Mouse (Mus musculus): ENCODE results near the gene Cdk19. TPM values are rescaled to one million over a fixed set of nuclear protein-coding genes. Genes with fewer than 3 reads are reported as not detected.

Gene Cdk19
- polyA plus RNA-seq, 1 experiment: 4.8 TPM

- Histone ChIP-seq H3K27me3 (replicated peaks) (no peaks in the 10 kb centered on the region), H3K36me3 (replicated peaks; ENCODE audit: low read length) (peaks cover 10% of the 10 kb centered on the region), H3K4me3 (replicated peaks) (peak overlapping the region; percentile 99), H3K4me1 (peaks cover 61% of the 10 kb centered on the region), H3K9me3 (no peaks in the 10 kb centered on the region)
- TF ChIP-seq FLI1 (IDR thresholded peaks at IDR 0.05; ENCODE audit: low read length) (no peak), GATA1 (IDR thresholded peaks at IDR 0.05; ENCODE audit: borderline replicate concordance, low read length) (peak; percentile 79; the same call in 2 of the 3 replicates)
Observed at GRCm38 (mm10) chr10:40348566-40349536, 9.5 kb downstream of the Cdk19 start.

GRCm38 (mm10) chr10:40349631-40350177, 10.3 kb downstream of the Cdk19 start:
- peaks cover 61% of the 10 kb centered on the region for H3K4me1 ChIP-seq
- TF ChIP-seq FLI1 (IDR thresholded peaks at IDR 0.05; ENCODE audit: low read length) (no peak), GATA1 (IDR thresholded peaks at IDR 0.05; ENCODE audit: borderline replicate concordance, low read length) (no peak)

GRCm38 (mm10) chr10:40350245-40350932, 11.0 kb downstream of the Cdk19 start:
- Histone ChIP-seq H3K4me3 (replicated peaks) (peak overlapping the region; percentile 99), H3K4me1 (peaks cover 61% of the 10 kb centered on the region), H3K36me3 (replicated peaks; ENCODE audit: low read length) (peaks cover 12% of the 10 kb centered on the region), H3K9me3 (no peaks in the 10 kb centered on the region), H3K27me3 (replicated peaks) (no peaks in the 10 kb centered on the region)
- TF ChIP-seq GATA1 (IDR thresholded peaks at IDR 0.05; ENCODE audit: borderline replicate concordance, low read length) (no peak), FLI1 (IDR thresholded peaks at IDR 0.05; ENCODE audit: low read length) (no peak)

More at GRCm38 (mm10) chr10:40349631-40350177, 10.3 kb downstream of the Cdk19 start:
- peaks cover 10% of the 10 kb centered on the region for H3K36me3 ChIP-seq (replicated peaks; ENCODE audit: low read length)
- no peaks in the 10 kb centered on the region for H3K27me3 ChIP-seq (replicated peaks)
- peak overlapping the region; percentile 99 for H3K4me3 ChIP-seq (replicated peaks)
- no peaks in the 10 kb centered on the region for H3K9me3 ChIP-seq

GRCm38 (mm10) chr10:40351156-40351555, 11.8 kb downstream of the Cdk19 start:
- Histone ChIP-seq H3K36me3 (replicated peaks; ENCODE audit: low read length) (peaks cover 12% of the 10 kb centered on the region), H3K4me3 (replicated peaks) (peak overlapping the region; percentile 99), H3K4me1 (peaks cover 59% of the 10 kb centered on the region), H3K27me3 (replicated peaks) (no peaks in the 10 kb centered on the region), H3K9me3 (no peaks in the 10 kb centered on the region)
- TF ChIP-seq GATA1 (IDR thresholded peaks at IDR 0.05; ENCODE audit: borderline replicate concordance, low read length) (no peak), FLI1 (IDR thresholded peaks at IDR 0.05; ENCODE audit: low read length) (no peak)

- Histone ChIP-seq H3K9me3 (no peaks in the 10 kb centered on the region), H3K36me3 (replicated peaks; ENCODE audit: low read length) (peaks cover 16% of the 10 kb centered on the region), H3K4me3 (replicated peaks) (no peak overlapping the region), H3K4me1 (peaks cover 75% of the 10 kb centered on the region), H3K27me3 (replicated peaks) (no peaks in the 10 kb centered on the region)
- TF ChIP-seq FLI1 (IDR thresholded peaks at IDR 0.05; ENCODE audit: low read length) (no peak), GATA1 (IDR thresholded peaks at IDR 0.05; ENCODE audit: borderline replicate concordance, low read length) (no peak)
Observed at GRCm38 (mm10) chr10:40354081-40354480, 14.7 kb downstream of the Cdk19 start.

- Histone ChIP-seq H3K27me3 (replicated peaks) (no peaks in the 10 kb centered on the region), H3K36me3 (replicated peaks; ENCODE audit: low read length) (peaks cover 19% of the 10 kb centered on the region), H3K9me3 (no peaks in the 10 kb centered on the region), H3K4me1 (peaks cover 78% of the 10 kb centered on the region), H3K4me3 (replicated peaks) (peak overlapping the region; percentile 59)
- TF ChIP-seq GATA1 (IDR thresholded peaks at IDR 0.05; ENCODE audit: borderline replicate concordance, low read length) (no peak), FLI1 (IDR thresholded peaks at IDR 0.05; ENCODE audit: low read length) (no peak)
Observed at GRCm38 (mm10) chr10:40354556-40354955, 15.2 kb downstream of the Cdk19 start.

- Histone ChIP-seq H3K36me3 (replicated peaks; ENCODE audit: low read length) (peaks cover 11% of the 10 kb centered on the region), H3K27me3 (replicated peaks) (no peaks in the 10 kb centered on the region), H3K4me1 (peaks cover 81% of the 10 kb centered on the region), H3K4me3 (replicated peaks) (peak overlapping the region; percentile 57), H3K9me3 (no peaks in the 10 kb centered on the region)
- TF ChIP-seq FLI1 (IDR thresholded peaks at IDR 0.05; ENCODE audit: low read length) (no peak), GATA1 (IDR thresholded peaks at IDR 0.05; ENCODE audit: borderline replicate concordance, low read length) (no peak)
Observed at GRCm38 (mm10) chr10:40358166-40358565, 18.8 kb downstream of the Cdk19 start.

GRCm38 (mm10) chr10:40359131-40359530, 19.8 kb downstream of the Cdk19 start:
- H3K27me3 ChIP-seq (replicated peaks): no peaks in the 10 kb centered on the region
- H3K4me3 ChIP-seq (replicated peaks): no peak overlapping the region
- peaks cover 80% of the 10 kb centered on the region for H3K4me1 ChIP-seq
- no peak for TF ChIP-seq GATA1 (IDR thresholded peaks at IDR 0.05; ENCODE audit: borderline replicate concordance, low read length)
- no peak for TF ChIP-seq FLI1 (IDR thresholded peaks at IDR 0.05; ENCODE audit: low read length)
- peaks cover 13% of the 10 kb centered on the region for H3K36me3 ChIP-seq (replicated peaks; ENCODE audit: low read length)
- no peaks in the 10 kb centered on the region for H3K9me3 ChIP-seq

GRCm38 (mm10) chr10:40363004-40363403, 23.6 kb downstream of the Cdk19 start:
- H3K4me1 ChIP-seq: peaks cover 69% of the 10 kb centered on the region
- H3K4me3 ChIP-seq (replicated peaks): peak overlapping the region; percentile 1
- H3K9me3 ChIP-seq: no peaks in the 10 kb centered on the region
- no peak for TF ChIP-seq FLI1 (IDR thresholded peaks at IDR 0.05; ENCODE audit: low read length)
- TF ChIP-seq GATA1 (IDR thresholded peaks at IDR 0.05; ENCODE audit: borderline replicate concordance, low read length): no peak
- H3K27me3 ChIP-seq (replicated peaks): no peaks in the 10 kb centered on the region
- H3K36me3 ChIP-seq (replicated peaks; ENCODE audit: low read length): peaks cover 12% of the 10 kb centered on the region
